Mouse (Mus musculus): ENCODE measurements at regions not wholly inside any gene's neighbourhood (a gene's known extent, or its start where the extent isn't known, plus 50 kb on each side); places are given as distances from the start of the nearest gene placed in this dataset.

- TF ChIP-seq SIN3A (IDR thresholded peaks at IDR 0.05; ENCODE audit: low read length) = no peak
- TF ChIP-seq TCF12 (IDR thresholded peaks at IDR 0.05; ENCODE audit: low read depth, low read length) = no peak
- no peak for TF ChIP-seq RAD21 (IDR thresholded peaks at IDR 0.05; ENCODE audit: low read depth, low read length)
- no peak for TF ChIP-seq ETS1 (conservative IDR thresholded peaks at IDR 0.05; ENCODE audit: low read depth, low read length)
- TF ChIP-seq BHLHE40 (IDR thresholded peaks at IDR 0.05; ENCODE audit: low read depth, low read length) = no peak
- TF ChIP-seq CHD2 (IDR thresholded peaks at IDR 0.05; ENCODE audit: low read length) = no peak
- TF ChIP-seq USF1 (IDR thresholded peaks at IDR 0.05; ENCODE audit: low read depth, low read length) = no peak
- no peak for TF ChIP-seq EP300 (IDR thresholded peaks at IDR 0.05; ENCODE audit: low read length)
- no peak for TF ChIP-seq POLR2A (IDR thresholded peaks at IDR 0.05; ENCODE audit: low read depth, low read length)
These were observed 188.9 kb downstream of the Gm5426 start for GRCm38 (mm10) chr10:96325297-96325696.

Measured in CH12.LX (cell line).